In the genomic region with DNA sequence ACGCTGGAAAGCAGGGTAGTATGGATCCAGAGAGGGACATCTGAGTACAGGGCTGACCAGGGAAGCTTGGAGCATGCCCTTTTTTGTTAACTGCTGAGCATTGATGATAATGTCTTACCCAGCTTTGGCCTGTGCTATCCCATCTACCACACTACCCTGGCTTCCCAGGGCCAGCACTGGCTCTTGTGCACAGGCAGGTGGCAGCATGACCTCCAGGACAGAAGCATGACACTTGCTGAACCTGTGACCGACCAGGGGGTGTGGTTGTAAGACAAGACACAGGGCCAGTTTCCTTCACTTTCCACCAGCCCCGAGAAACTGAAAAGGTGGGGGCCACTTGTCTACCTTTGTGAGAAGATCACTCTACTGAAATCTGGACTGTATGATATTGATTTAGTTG, we compare ENCODE assay signal across 10 mouse cellular contexts. TPM values are rescaled to one million over a fixed set of nuclear protein-coding genes. Genes with fewer than 3 reads are reported as not detected.
A peak's percentile ranks its signal among the peaks of the same experiment; 100 is the strongest.
DNase-seq lines count a peak whose midpoint lies in the region; ATAC-seq and TF ChIP-seq lines count a peak whose summit lies in the region.
"Had no signal": no experiment of that assay in that cellular context is flagged by ENCODE, and none has a peak within 500 bp of the region (broad histone marks: within the 10 kb centered on the region; RNA-seq: fewer than 3 reads in every experiment).

No protein-coding gene starts in this region.

- TF ChIP-seq EP300 in MEL (IDR thresholded peaks at IDR 0.05; ENCODE audit: low read depth in 1 of 2, low read length in 2 of 2): no peak

- peak; percentile 45 for DNase-seq in kidney, postnatal 10 days
- no peak for DNase-seq in kidney, adult 18-20 months
- no peak for DNase-seq in MEL (ENCODE audit: low read depth, low spot score)
- DNase-seq in embryonic facial prominence, embryonic 10.5 days (ENCODE audit: low spot score): no peak
- DNase-seq: adrenal gland, postnatal 25 days had no signal

- H3K79me2 ChIP-seq in MEL (ENCODE audit: control insufficient read depth, insufficient read depth, low read length, poor library complexity): no peaks in the 10 kb centered on the region

- H3K4me1 ChIP-seq in MEL (ENCODE audit: control insufficient read depth in 1 of 2, insufficient read depth in 2 of 2, low read length in 2 of 2): no peaks in the 10 kb centered on the region
- H3K4me1 ChIP-seq in megakaryocyte, embryonic 14.5 days: peaks cover 41% of the 10 kb centered on the region
- peaks cover 15% of the 10 kb centered on the region for H3K4me1 ChIP-seq in embryonic facial prominence, embryonic 10.5 days
- no peaks in the 10 kb centered on the region for H3K4me1 ChIP-seq in forebrain, embryonic 15.5 days
- H3K4me1 ChIP-seq: heart, embryonic 13.5 days had no signal

- no peak for TF ChIP-seq CTCF in MEL (IDR thresholded peaks at IDR 0.05 in 2 of 3, conservative IDR thresholded peaks at IDR 0.05 in 1 of 3; ENCODE audit: control insufficient read depth in 1 of 3, insufficient read depth in 1 of 3, low read depth in 2 of 3, low read length in 3 of 3, poor library complexity in 1 of 3, severe bottlenecking in 1 of 3)

- no peak overlapping the region for H3K4me3 ChIP-seq in MEL (ENCODE audit: control insufficient read depth in 1 of 2, insufficient read depth in 1 of 2, low read depth in 2 of 2, low read length in 2 of 2)
- H3K4me3 ChIP-seq in megakaryocyte, embryonic 14.5 days (replicated peaks): peak overlapping the region; percentile 40
- H3K4me3 ChIP-seq in embryonic facial prominence, embryonic 10.5 days: no peak overlapping the region
- no peak overlapping the region for H3K4me3 ChIP-seq in forebrain, embryonic 15.5 days
- H3K4me3 ChIP-seq: heart, embryonic 13.5 days; midbrain, embryonic 12.5 days had no signal

- no peak overlapping the region for H3K27ac ChIP-seq in MEL (ENCODE audit: control insufficient read depth, low read depth, low read length)
- no peak overlapping the region for H3K27ac ChIP-seq in embryonic facial prominence, embryonic 10.5 days (replicated peaks)
- H3K27ac ChIP-seq in forebrain, embryonic 15.5 days (replicated peaks): no peak overlapping the region
- H3K27ac ChIP-seq: heart, embryonic 13.5 days; midbrain, embryonic 12.5 days had no signal

- no peak overlapping the region for H3K9ac ChIP-seq in MEL (ENCODE audit: control insufficient read depth, low read depth, low read length, poor library complexity, severe bottlenecking)
- no peak overlapping the region for H3K9ac ChIP-seq in forebrain, embryonic 15.5 days (replicated peaks)
- H3K9ac ChIP-seq: heart, embryonic 13.5 days; midbrain, embryonic 12.5 days had no signal

- H3K27me3 ChIP-seq in MEL (ENCODE audit: control insufficient read depth in 1 of 2, insufficient read depth in 2 of 2, low read length in 2 of 2): no peaks in the 10 kb centered on the region
- peaks cover 2% of the 10 kb centered on the region for H3K27me3 ChIP-seq in megakaryocyte, embryonic 14.5 days (replicated peaks)
- H3K27me3 ChIP-seq in embryonic facial prominence, embryonic 10.5 days (replicated peaks; ENCODE audit: low read depth, poor library complexity, severe bottlenecking): no peaks in the 10 kb centered on the region
- 0 out of 2 replicates have a peak, but pooled peaks cover 3% of the 10 kb centered on the region for H3K27me3 ChIP-seq in forebrain, embryonic 15.5 days
- H3K27me3 ChIP-seq: heart, embryonic 13.5 days; midbrain, embryonic 12.5 days had no signal

- H3K9me3 ChIP-seq in MEL (replicated peaks; ENCODE audit: insufficient read depth, low read length): no peaks in the 10 kb centered on the region
- H3K9me3 ChIP-seq in megakaryocyte, embryonic 14.5 days: no peaks in the 10 kb centered on the region
- no peaks in the 10 kb centered on the region for H3K9me3 ChIP-seq in embryonic facial prominence, embryonic 10.5 days
- H3K9me3 ChIP-seq in forebrain, embryonic 15.5 days: no peaks in the 10 kb centered on the region
- H3K9me3 ChIP-seq: heart, embryonic 13.5 days; midbrain, embryonic 12.5 days had no signal

- H3K4me2 ChIP-seq in forebrain, embryonic 15.5 days (replicated peaks): no peak overlapping the region
- H3K4me2 ChIP-seq: heart, embryonic 13.5 days; midbrain, embryonic 12.5 days had no signal

- H3K36me3 ChIP-seq in MEL (ENCODE audit: control insufficient read depth in 1 of 2, insufficient read depth in 2 of 2, low read length in 2 of 2): no peaks in the 10 kb centered on the region
- H3K36me3 ChIP-seq in megakaryocyte, embryonic 14.5 days (replicated peaks; ENCODE audit: low read length): no peaks in the 10 kb centered on the region
- H3K36me3 ChIP-seq in embryonic facial prominence, embryonic 10.5 days (replicated peaks): no peaks in the 10 kb centered on the region
- H3K36me3 ChIP-seq in forebrain, embryonic 15.5 days: no peaks in the 10 kb centered on the region
- H3K36me3 ChIP-seq: heart, embryonic 13.5 days; midbrain, embryonic 12.5 days had no signal

- no peak; the same call in 1 of the 2 replicates for TF ChIP-seq RAD21 in MEL (IDR thresholded peaks at IDR 0.05; ENCODE audit: low read depth, low read length)

- ATAC-seq in granulocyte monocyte progenitor cell, adult 5-6 weeks (replicated peaks; ENCODE audit: poor library complexity, severe bottlenecking): peak; percentile 79
- no peak for ATAC-seq in forebrain, embryonic 15.5 days (replicated peaks)

- TF ChIP-seq POLR2A in MEL (IDR thresholded peaks at IDR 0.05; ENCODE audit: control insufficient read depth in 1 of 2, insufficient read depth in 1 of 2, low read depth in 1 of 2, low read length in 2 of 2, poor library complexity in 1 of 2): no peak

- 61% methylated on average over 3 of the region's 3 CpGs for WGBS in embryonic facial prominence, embryonic 10.5 days
- WGBS in forebrain, embryonic 15.5 days: 76% methylated on average over 3 of the region's 3 CpGs

TF ChIP-seq in MEL, 35 proteins besides CTCF, POLR2A, EP300 and RAD21:
- no peak for TF ChIP-seq TBP (IDR thresholded peaks at IDR 0.05; ENCODE audit: low read depth, low read length)
- 0 out of 2 replicates have a peak, but pooled peaks have one; percentile 13 for TF ChIP-seq SMC3 (IDR thresholded peaks at IDR 0.05; ENCODE audit: low read depth, low read length)
- no peak for TF ChIP-seq ZC3H11A (IDR thresholded peaks at IDR 0.05; ENCODE audit: low read depth, low read length)
TF ChIP-seq in MEL: peak in this region for 1.

RNA-seq across cellular contexts. Expression of gene Cldn10, which starts 5.5 kb away (rescaled TPM):
- not detected in 2 replicates for total RNA-seq in MEL (2012; rRNA removed)
- under 1 TPM in 1 of 2 experiments, not detected in 1; 0.17 TPM for polyA plus RNA-seq in MEL (2012; ENCODE audit: insufficient read depth in 1 of 2, insufficient read length in 2 of 2, low read depth in 1 of 2, low replicate concordance in 2 of 2, missing spikeins in 1 of 2)
- not detected in 2 replicates for total RNA-seq in granulocyte monocyte progenitor cell, adult 5-6 weeks (2014; fragmentation: Nextera tagmentation)
- 0.31 TPM in 1 of 2 replicates, not detected in the other for total RNA-seq in granulocyte monocyte progenitor cell, adult 5-6 weeks (2017)
- polyA plus RNA-seq in megakaryocyte, embryonic 14.5 days (2012; ENCODE audit: insufficient read depth, low replicate concordance): not detected in 2 replicates
- 3.0 and 3.8 TPM in 2 replicates for polyA plus RNA-seq in embryonic facial prominence, embryonic 10.5 days (2016; fragmentation: Nextera tagmentation; extraction: Ambion mirVana)
- polyA plus RNA-seq in forebrain, embryonic 15.5 days (2015; fragmentation: Nextera tagmentation; extraction: Ambion mirVana): 0.93 and 1.4 TPM in 2 replicates
